Mouse (Mus musculus): ENCODE results near the gene Pappa. TPM values are rescaled to one million over a fixed set of nuclear protein-coding genes. Genes with fewer than 3 reads are reported as not detected.

Pappa gene
- total and polyA plus RNA-seq, 3 experiments: not detected

GRCm38 (mm10) chr4:65195971-65196370, 72.0 kb downstream of the Pappa start:
- H3K4me2 ChIP-seq (ENCODE audit: insufficient read depth, low read depth, poor library complexity, severe bottlenecking): no peak overlapping the region
- H3K9ac ChIP-seq (ENCODE audit: insufficient read depth, low read depth): no peak overlapping the region
- in situ Hi-C loops (cut with MboI; ENCODE audit: low pct_ligation_motif_present, low pct_unique_long_range_greater_than_20kb, low sequenced_read_pairs) (no loop called here), dilution Hi-C loops (cut with MboI; ENCODE audit: extremely low pct_ligation_motif_present, extremely low pct_unique_long_range_greater_than_20kb, low sequenced_read_pairs) (no loop called here)
- H3K4me3 ChIP-seq (replicated peaks in 1 of 3; ENCODE audit: low read depth in 2 of 3, low read length in 2 of 3, poor library complexity in 1 of 3): no peak overlapping the region
- DNase-seq (ENCODE audit: extremely low read depth): no peak
- no peaks in the 10 kb centered on the region for H3K27me3 ChIP-seq (replicated peaks)
- H3K36me3 ChIP-seq (replicated peaks in 1 of 2; ENCODE audit: control insufficient read depth in 1 of 2, insufficient read depth in 1 of 2, low read length in 1 of 2): no peaks in the 10 kb centered on the region
- H3K9me3 ChIP-seq (replicated peaks; ENCODE audit: low read length): peaks cover 47% of the 10 kb centered on the region
- no peak overlapping the region for H3K27ac ChIP-seq (ENCODE audit: insufficient read depth, low read depth)
- no peaks in the 10 kb centered on the region for H3K4me1 ChIP-seq (ENCODE audit: control insufficient read depth in 1 of 2, insufficient read depth in 2 of 2)
- H3K79me2 ChIP-seq (replicated peaks; ENCODE audit: control insufficient read depth, extremely low read depth, insufficient read depth, poor library complexity, severe bottlenecking): no peaks in the 10 kb centered on the region
- TF ChIP-seq ELF1 (IDR thresholded peaks at IDR 0.05; ENCODE audit: low read depth, low read length) (no peak), POLR2A (IDR thresholded peaks at IDR 0.05; ENCODE audit: low read depth, low read length) (no peak), EP300 (IDR thresholded peaks at IDR 0.05; ENCODE audit: low read length) (no peak), PAX5 (IDR thresholded peaks at IDR 0.05; ENCODE audit: low read length) (no peak), SIN3A (IDR thresholded peaks at IDR 0.05; ENCODE audit: low read length) (no peak), JUN (IDR thresholded peaks at IDR 0.05; ENCODE audit: insufficient read depth, low read depth, low read length) (no peak), USF2 (conservative IDR thresholded peaks at IDR 0.05; ENCODE audit: low read depth, low read length) (no peak), ZC3H11A (IDR thresholded peaks at IDR 0.05; ENCODE audit: low read depth, low read length) (no peak), CHD2 (IDR thresholded peaks at IDR 0.05; ENCODE audit: low read length) (no peak), SMC3 (IDR thresholded peaks at IDR 0.05; ENCODE audit: low read depth, low read length) (no peak)

DNA sequence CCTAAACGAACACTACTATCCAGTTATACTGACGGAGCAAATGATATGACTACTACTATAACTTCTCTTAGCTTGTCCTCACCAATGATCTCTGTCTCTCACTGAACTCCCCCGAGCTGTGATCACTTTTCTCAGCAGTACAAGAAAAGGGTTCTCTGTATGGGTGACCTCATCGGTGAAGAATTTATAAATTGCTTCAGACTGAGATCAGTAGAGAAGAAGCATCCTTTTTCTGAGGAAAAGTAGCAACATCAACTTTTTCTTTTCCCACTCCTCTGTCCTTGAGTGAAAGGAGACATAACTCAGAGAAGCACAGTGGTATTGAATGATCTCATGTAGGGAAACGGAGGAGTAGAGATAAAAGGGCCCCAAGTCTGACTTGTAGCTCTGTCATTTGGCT, 79.7 kb downstream of the Pappa start:
- Histone ChIP-seq H3K27me3 (replicated peaks) (no peaks in the 10 kb centered on the region), H3K79me2 (replicated peaks; ENCODE audit: control insufficient read depth, extremely low read depth, insufficient read depth, poor library complexity, severe bottlenecking) (no peaks in the 10 kb centered on the region), H3K9ac (ENCODE audit: insufficient read depth, low read depth) (no peak overlapping the region), H3K27ac (ENCODE audit: insufficient read depth, low read depth) (no peak overlapping the region), H3K4me1 (ENCODE audit: control insufficient read depth in 1 of 2, insufficient read depth in 2 of 2) (no peaks in the 10 kb centered on the region), H3K4me3 (replicated peaks in 1 of 3; ENCODE audit: low read depth in 2 of 3, low read length in 2 of 3, poor library complexity in 1 of 3) (no peak overlapping the region), H3K9me3 (replicated peaks; ENCODE audit: low read length) (peaks cover 27% of the 10 kb centered on the region), H3K36me3 (replicated peaks in 1 of 2; ENCODE audit: control insufficient read depth in 1 of 2, insufficient read depth in 1 of 2, low read length in 1 of 2) (no peaks in the 10 kb centered on the region), H3K4me2 (ENCODE audit: insufficient read depth, low read depth, poor library complexity, severe bottlenecking) (no peak overlapping the region)
- dilution Hi-C loops (cut with MboI; ENCODE audit: extremely low pct_ligation_motif_present, extremely low pct_unique_long_range_greater_than_20kb, low sequenced_read_pairs) (no loop called here), in situ Hi-C loops (cut with MboI; ENCODE audit: low pct_ligation_motif_present, low pct_unique_long_range_greater_than_20kb, low sequenced_read_pairs) (no loop called here)
- TF ChIP-seq MAZ (IDR thresholded peaks at IDR 0.05; ENCODE audit: low read depth, low read length) (no peak), RCOR1 (conservative IDR thresholded peaks at IDR 0.05; ENCODE audit: low read depth, low read length) (no peak), CTCF (conservative IDR thresholded peaks at IDR 0.05 in 1 of 2, IDR thresholded peaks at IDR 0.05 in 1 of 2; ENCODE audit: low read depth in 2 of 2, low read length in 2 of 2) (no peak), ZMIZ1 (IDR thresholded peaks at IDR 0.05; ENCODE audit: low read depth, low read length) (no peak), ZKSCAN1 (IDR thresholded peaks at IDR 0.05; ENCODE audit: borderline replicate concordance, low read depth, low read length) (no peak), POLR2A (IDR thresholded peaks at IDR 0.05; ENCODE audit: low read depth, low read length) (no peak)
- DNase-seq (ENCODE audit: extremely low read depth): no peak

GRCm38 (mm10) chr4:65205446-65205845, 81.5 kb downstream of the Pappa start:
- no peaks in the 10 kb centered on the region for H3K36me3 ChIP-seq (replicated peaks in 1 of 2; ENCODE audit: control insufficient read depth in 1 of 2, insufficient read depth in 1 of 2, low read length in 1 of 2)
- no peaks in the 10 kb centered on the region for H3K79me2 ChIP-seq (replicated peaks; ENCODE audit: control insufficient read depth, extremely low read depth, insufficient read depth, poor library complexity, severe bottlenecking)
- peaks cover 30% of the 10 kb centered on the region for H3K9me3 ChIP-seq (replicated peaks; ENCODE audit: low read length)
- no peak overlapping the region for H3K4me3 ChIP-seq (replicated peaks in 1 of 3; ENCODE audit: low read depth in 2 of 3, low read length in 2 of 3, poor library complexity in 1 of 3)
- H3K4me1 ChIP-seq (ENCODE audit: control insufficient read depth in 1 of 2, insufficient read depth in 2 of 2): no peaks in the 10 kb centered on the region
- in situ Hi-C loops (cut with MboI; ENCODE audit: low pct_ligation_motif_present, low pct_unique_long_range_greater_than_20kb, low sequenced_read_pairs) (no loop called here), dilution Hi-C loops (cut with MboI; ENCODE audit: extremely low pct_ligation_motif_present, extremely low pct_unique_long_range_greater_than_20kb, low sequenced_read_pairs) (no loop called here)
- TF ChIP-seq MAX (IDR thresholded peaks at IDR 0.05; ENCODE audit: low read length) (no peak), MEF2A (IDR thresholded peaks at IDR 0.05; ENCODE audit: borderline replicate concordance, low read depth, low read length) (no peak), NRF1 (IDR thresholded peaks at IDR 0.05; ENCODE audit: low read depth, low read length) (no peak), TBP (conservative IDR thresholded peaks at IDR 0.05; ENCODE audit: low read depth, low read length) (no peak), MAZ (IDR thresholded peaks at IDR 0.05; ENCODE audit: low read depth, low read length) (no peak), USF1 (IDR thresholded peaks at IDR 0.05; ENCODE audit: low read depth, low read length) (no peak), CTCF (conservative IDR thresholded peaks at IDR 0.05 in 1 of 2, IDR thresholded peaks at IDR 0.05 in 1 of 2; ENCODE audit: low read depth in 2 of 2, low read length in 2 of 2) (no peak), MXI1 (IDR thresholded peaks at IDR 0.05; ENCODE audit: low read depth, low read length) (no peak), ZKSCAN1 (IDR thresholded peaks at IDR 0.05; ENCODE audit: borderline replicate concordance, low read depth, low read length) (no peak), POLR2A (IDR thresholded peaks at IDR 0.05; ENCODE audit: low read depth, low read length) (no peak)
- H3K27me3 ChIP-seq (replicated peaks): no peaks in the 10 kb centered on the region
- no peak overlapping the region for H3K27ac ChIP-seq (ENCODE audit: insufficient read depth, low read depth)
- no peak overlapping the region for H3K4me2 ChIP-seq (ENCODE audit: insufficient read depth, low read depth, poor library complexity, severe bottlenecking)
- H3K9ac ChIP-seq (ENCODE audit: insufficient read depth, low read depth): no peak overlapping the region
- DNase-seq (ENCODE audit: extremely low read depth): no peak
